Mouse (Mus musculus): ENCODE measurements around the gene Uroc1. TPM values are rescaled to one million over a fixed set of nuclear protein-coding genes. Genes with fewer than 3 reads are reported as not detected.

Uroc1 gene
- polyA plus RNA-seq (2015; fragmentation: Nextera tagmentation; extraction: Ambion mirVana): 6.3 and 7.9 TPM in 2 replicates

GRCm38 (mm10) chr6:90332561-90333425 lies at the start of gene Uroc1:
Uroc1 (plus strand) TSS chr6:90333284.
- H3K4me2 ChIP-seq: peak within 1 kb of the TSS; percentile 41
- H3K27ac ChIP-seq: peak within 1 kb of the TSS; percentile 73
- H3K27me3 ChIP-seq: no peaks in the 10 kb centered on the region
- 0 out of 2 replicates have a peak within 1 kb of the TSS, but pooled peaks have one; percentile 13 for H3K9ac ChIP-seq
- H3K4me3 ChIP-seq (replicated peaks): peak within 1 kb of the TSS; percentile 26; the same call in 1 of the 2 replicates
- no peaks in the 10 kb centered on the region for H3K9me3 ChIP-seq (replicated peaks)
- H3K4me1 ChIP-seq (replicated peaks): no peaks in the 10 kb centered on the region
- H3K36me3 ChIP-seq: no peaks in the 10 kb centered on the region
- 57% methylated on average over 7 of the region's 7 CpGs for WGBS (ENCODE audit: insufficient replicate concordance)
- ATAC-seq (ENCODE audit: low read depth) (peak; percentile 86), DNase-seq (peak; percentile 6)

GRCm38 (mm10) chr6:90288265-90288664 lies 44.8 kb upstream of the Uroc1 start:
- DNase-seq (no peak), ATAC-seq (ENCODE audit: low read depth) (no peak)
- 44% methylated on average over 12 of the region's 12 CpGs for WGBS (ENCODE audit: insufficient replicate concordance)

GRCm38 (mm10) chr6:90300919-90301318 lies 32.2 kb upstream of the Uroc1 start, which contains the start of gene BC048671:
BC048671 (plus strand) TSS chr6:90301219.
- H3K4me3 ChIP-seq (replicated peaks): no peak within 1 kb of the TSS
- ATAC-seq (ENCODE audit: low read depth): no peak

More at GRCm38 (mm10) chr6:90288265-90288664, 44.8 kb upstream of the Uroc1 start:
- Histone ChIP-seq H3K9me3 (replicated peaks) (0 out of 2 replicates have a peak, but pooled peaks cover 2% of the 10 kb centered on the region), H3K27ac (no peak overlapping the region), H3K36me3 (no peaks in the 10 kb centered on the region), H3K4me3 (replicated peaks) (no peak overlapping the region), H3K9ac (no peak overlapping the region), H3K4me1 (replicated peaks) (no peaks in the 10 kb centered on the region), H3K27me3 (no peaks in the 10 kb centered on the region), H3K4me2 (no peak overlapping the region)

GRCm38 (mm10) chr6:90306315-90306975 lies 26.6 kb upstream of the Uroc1 start:
- ATAC-seq (ENCODE audit: low read depth) (peak; percentile 55), DNase-seq (no peak)
- peaks cover 14% of the 10 kb centered on the region for H3K36me3 ChIP-seq
- no peak overlapping the region for H3K9ac ChIP-seq
- 62% methylated on average over 6 of the region's 6 CpGs for WGBS (ENCODE audit: insufficient replicate concordance)
- 0 out of 2 replicates have a peak overlapping the region, but pooled peaks have one; percentile 14 for H3K27ac ChIP-seq
- no peaks in the 10 kb centered on the region for H3K27me3 ChIP-seq
- H3K4me2 ChIP-seq: no peak overlapping the region
- H3K4me3 ChIP-seq (replicated peaks): no peak overlapping the region
- no peaks in the 10 kb centered on the region for H3K4me1 ChIP-seq (replicated peaks)
- peaks cover 11% of the 10 kb centered on the region; the same call in 1 of the 2 replicates for H3K9me3 ChIP-seq (replicated peaks)

More at GRCm38 (mm10) chr6:90300919-90301318, 32.2 kb upstream of the Uroc1 start, which contains the start of gene BC048671:
- Histone ChIP-seq H3K4me2 (no peak within 1 kb of the TSS), H3K9me3 (replicated peaks) (0 out of 2 replicates have a peak, but pooled peaks cover 2% of the 10 kb centered on the region), H3K9ac (no peak within 1 kb of the TSS), H3K27me3 (no peaks in the 10 kb centered on the region), H3K27ac (no peak within 1 kb of the TSS), H3K36me3 (no peaks in the 10 kb centered on the region), H3K4me1 (replicated peaks) (no peaks in the 10 kb centered on the region)
- WGBS (ENCODE audit: insufficient replicate concordance): 88% methylated on average over 1 of the region's 1 CpGs
- DNase-seq: no peak

GRCm38 (mm10) chr6:90308839-90309778 lies 24.0 kb upstream of the Uroc1 start:
- WGBS (ENCODE audit: insufficient replicate concordance): 74% methylated on average over 87 of the region's 87 CpGs
- no peak overlapping the region for H3K27ac ChIP-seq
- H3K9me3 ChIP-seq (replicated peaks): peaks cover 11% of the 10 kb centered on the region; the same call in 1 of the 2 replicates
- H3K4me2 ChIP-seq: no peak overlapping the region
- DNase-seq (no peak), ATAC-seq (ENCODE audit: low read depth) (no peak)
- no peaks in the 10 kb centered on the region for H3K4me1 ChIP-seq (replicated peaks)
- H3K9ac ChIP-seq: no peak overlapping the region
- H3K36me3 ChIP-seq: peaks cover 16% of the 10 kb centered on the region
- H3K27me3 ChIP-seq: no peaks in the 10 kb centered on the region
- no peak overlapping the region for H3K4me3 ChIP-seq (replicated peaks)

GRCm38 (mm10) chr6:90315961-90316360 lies 17.1 kb upstream of the Uroc1 start:
- H3K27ac ChIP-seq: no peak overlapping the region
- H3K4me1 ChIP-seq (replicated peaks): peaks cover 10% of the 10 kb centered on the region
- H3K4me2 ChIP-seq: no peak overlapping the region
- ATAC-seq (ENCODE audit: low read depth) (no peak), DNase-seq (no peak)
- 60% methylated on average over 5 of the region's 5 CpGs for WGBS (ENCODE audit: insufficient replicate concordance)
- no peak overlapping the region for H3K4me3 ChIP-seq (replicated peaks)
- peaks cover 13% of the 10 kb centered on the region; the same call in 1 of the 2 replicates for H3K36me3 ChIP-seq
- H3K9me3 ChIP-seq (replicated peaks): no peaks in the 10 kb centered on the region; the same call in 1 of the 2 replicates
- no peaks in the 10 kb centered on the region for H3K27me3 ChIP-seq
- no peak overlapping the region for H3K9ac ChIP-seq

- no peak for DNase-seq
- no peak for ATAC-seq (ENCODE audit: low read depth)
- no peak overlapping the region for H3K9ac ChIP-seq
- no peaks in the 10 kb centered on the region for H3K9me3 ChIP-seq (replicated peaks)
- no peak overlapping the region for H3K4me3 ChIP-seq (replicated peaks)
- H3K27me3 ChIP-seq: no peaks in the 10 kb centered on the region
- H3K27ac ChIP-seq: no peak overlapping the region
- peaks cover 10% of the 10 kb centered on the region; the same call in 1 of the 2 replicates for H3K36me3 ChIP-seq
- 50% methylated on average over 2 of the region's 2 CpGs for WGBS (ENCODE audit: insufficient replicate concordance)
- no peak overlapping the region for H3K4me2 ChIP-seq
- H3K4me1 ChIP-seq (replicated peaks): peaks cover 25% of the 10 kb centered on the region
These were observed 15.4 kb upstream of the Uroc1 start for GRCm38 (mm10) chr6:90317510-90318258.

GRCm38 (mm10) chr6:90319019-90319418 lies 14.1 kb upstream of the Uroc1 start:
- Histone ChIP-seq H3K4me1 (replicated peaks) (peaks cover 25% of the 10 kb centered on the region), H3K4me3 (replicated peaks) (no peak overlapping the region), H3K9me3 (replicated peaks) (no peaks in the 10 kb centered on the region), H3K9ac (no peak overlapping the region), H3K27ac (no peak overlapping the region; the same call in 1 of the 2 replicates), H3K36me3 (peaks cover 10% of the 10 kb centered on the region; the same call in 1 of the 2 replicates), H3K27me3 (no peaks in the 10 kb centered on the region), H3K4me2 (no peak overlapping the region)
- 68% methylated on average over 2 of the region's 2 CpGs for WGBS (ENCODE audit: insufficient replicate concordance)
- no peak for ATAC-seq (ENCODE audit: low read depth)
- no peak for DNase-seq

- Histone ChIP-seq H3K27ac (peak overlapping the region; percentile 63; the same call in 1 of the 2 replicates), H3K4me2 (no peak overlapping the region), H3K9me3 (replicated peaks) (no peaks in the 10 kb centered on the region), H3K27me3 (no peaks in the 10 kb centered on the region), H3K4me3 (replicated peaks) (no peak overlapping the region), H3K9ac (no peak overlapping the region), H3K4me1 (replicated peaks) (peaks cover 25% of the 10 kb centered on the region), H3K36me3 (peaks cover 10% of the 10 kb centered on the region; the same call in 1 of the 2 replicates)
- no peak for ATAC-seq (ENCODE audit: low read depth)
- WGBS (ENCODE audit: insufficient replicate concordance): 60% methylated on average over 7 of the region's 7 CpGs
- DNase-seq: no peak
These were observed 13.5 kb upstream of the Uroc1 start for GRCm38 (mm10) chr6:90319475-90320191.
